Mouse (Mus musculus) gonadal fat pad, adult 2 months (tissue): Measurements from ENCODE around the gene Mcee. TPM values are rescaled to one million over a fixed set of nuclear protein-coding genes. Genes with fewer than 3 reads are reported as not detected.

Experiments
- DNase-seq: peaks from one replicate; pipeline ENCODE4 v3.0.0-alpha.2; 2012; ENCODE audit warnings: low read depth
- polyA plus RNA-seq: library from polyadenylated mRNA; depleted of rRNA; stranded (reverse); fragments of >200 nt; gene quantifications from 2 replicates; pipeline ENCODE4 v1.2.3, GENCODE M21; 2012; rRNA removed

Mcee gene
- polyA plus RNA-seq, 1 experiment, result 50.7 TPM

DNA sequence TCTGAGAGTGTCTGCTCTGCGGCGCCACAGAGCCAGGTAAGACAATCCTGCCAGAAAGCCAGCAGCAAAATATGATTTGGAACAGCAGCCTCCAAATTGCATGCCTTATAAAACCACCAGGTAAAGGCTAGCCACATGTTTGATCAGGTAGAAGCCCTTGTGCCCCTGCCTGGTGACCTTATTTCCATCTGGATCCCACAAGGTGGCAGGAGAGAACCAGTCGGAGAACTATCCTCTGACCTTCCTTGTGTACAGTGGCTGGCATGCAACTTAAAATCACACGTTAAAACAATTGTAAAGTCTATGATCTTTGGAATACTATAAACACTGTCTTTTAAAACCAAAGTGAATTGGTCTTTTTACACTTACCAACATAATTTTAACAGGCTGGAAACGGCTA is 32.5 kb downstream of the Mcee start:
- no peak for DNase-seq

DNA sequence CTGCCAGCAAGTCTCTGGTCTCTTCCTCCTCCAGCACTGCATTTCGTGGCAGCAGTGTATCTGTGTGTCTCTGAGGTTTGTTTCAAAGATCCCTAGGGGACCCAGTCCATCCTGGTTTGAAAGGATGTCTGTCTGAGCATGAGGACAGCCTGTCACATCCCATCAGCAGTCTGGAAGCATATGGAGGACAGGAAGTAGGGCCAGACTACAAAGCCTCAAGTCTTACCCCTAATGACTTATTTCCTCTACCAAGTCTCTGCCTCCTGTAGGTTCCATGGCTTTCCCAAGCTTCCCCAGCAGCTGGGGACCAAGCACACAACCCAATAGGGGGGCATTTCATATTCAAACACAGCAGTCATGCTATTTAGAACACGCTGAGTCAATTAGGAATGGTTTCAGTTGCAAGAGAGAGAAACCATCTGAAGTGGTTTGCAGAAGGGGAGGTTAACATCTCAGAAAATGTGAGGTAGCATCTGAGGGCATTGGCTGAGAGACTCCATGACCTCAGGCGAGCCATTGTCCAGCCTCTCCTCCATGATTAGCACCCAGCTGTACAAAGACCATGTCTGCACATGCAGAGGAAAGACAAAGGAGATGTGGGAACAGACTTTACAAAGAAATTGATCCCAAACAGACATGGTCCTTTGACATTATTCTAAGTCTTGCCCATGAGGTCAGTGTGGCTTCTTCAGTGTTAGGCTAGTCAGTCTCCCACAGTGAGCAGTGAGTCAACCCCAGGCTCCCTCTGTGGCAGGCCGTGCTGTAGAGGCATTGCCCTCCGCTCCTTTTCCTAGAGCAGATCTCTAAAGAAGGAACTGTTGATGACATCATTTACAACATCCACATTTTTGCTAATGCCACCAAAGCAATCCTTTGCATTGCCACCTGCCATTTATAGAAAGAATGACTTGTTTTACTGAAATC is 47.5 kb downstream of the Mcee start:
- DNase-seq, result no peak

DNA sequence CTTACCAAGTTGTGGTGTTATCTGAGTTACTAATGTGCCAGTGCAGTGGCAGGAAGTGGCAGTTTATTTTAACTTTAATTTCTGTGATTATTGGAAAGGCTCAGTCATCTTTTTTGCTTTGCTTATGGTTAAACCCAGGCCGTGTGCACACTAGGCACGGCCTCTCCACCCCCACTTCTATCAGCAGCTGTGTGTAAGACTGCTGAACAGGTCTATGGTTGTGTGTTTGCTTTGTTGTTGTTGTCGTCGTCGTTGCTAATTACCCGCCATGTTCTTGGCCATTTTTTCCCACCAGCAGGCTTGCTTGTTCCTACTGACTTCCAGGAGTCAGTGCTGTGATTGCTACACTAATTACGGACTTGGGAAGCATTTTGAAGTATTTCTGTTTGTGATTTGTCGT is 48.1 kb downstream of the Mcee start:
- no peak for DNase-seq

DNA sequence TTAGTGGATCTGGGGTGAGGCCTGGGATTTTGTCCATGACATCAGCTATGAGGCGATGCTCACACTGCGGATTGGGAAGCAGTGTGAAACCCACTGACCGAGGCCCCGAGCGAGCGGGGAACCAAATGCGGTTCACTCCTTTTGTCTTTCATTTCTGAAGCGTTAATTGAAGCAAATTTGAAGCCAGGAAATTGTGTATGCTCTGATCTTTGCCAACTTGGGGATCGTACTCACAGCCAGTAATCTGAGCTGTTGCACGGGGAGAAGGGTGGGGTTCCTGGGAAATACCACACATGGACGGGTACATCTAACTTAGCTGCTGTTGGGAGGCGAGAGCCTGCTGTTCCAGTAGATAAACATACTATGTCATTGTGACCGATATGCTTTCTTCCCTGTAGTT is 58.2 kb downstream of the Mcee start:
- DNase-seq, result no peak

DNA sequence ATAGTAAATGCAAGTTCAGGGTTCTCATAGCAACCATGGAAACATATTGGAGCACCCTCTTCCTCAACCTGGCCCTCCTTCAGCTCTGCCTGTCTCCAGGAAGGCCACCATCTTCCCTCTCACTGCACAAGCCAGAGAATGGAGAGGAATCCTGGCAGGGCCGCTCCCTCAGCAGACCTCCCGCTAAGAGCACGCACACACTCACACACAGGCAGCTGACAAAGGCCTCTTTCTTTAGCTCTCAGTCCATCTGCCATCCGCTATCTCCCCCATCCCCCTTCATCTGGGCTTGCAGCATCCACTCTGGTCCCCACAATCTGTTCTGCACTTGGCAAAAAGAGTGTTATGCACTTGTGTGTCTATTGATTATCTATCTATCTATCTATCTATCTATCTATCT is 59.0 kb downstream of the Mcee start:
- DNase-seq, result no peak

DNA sequence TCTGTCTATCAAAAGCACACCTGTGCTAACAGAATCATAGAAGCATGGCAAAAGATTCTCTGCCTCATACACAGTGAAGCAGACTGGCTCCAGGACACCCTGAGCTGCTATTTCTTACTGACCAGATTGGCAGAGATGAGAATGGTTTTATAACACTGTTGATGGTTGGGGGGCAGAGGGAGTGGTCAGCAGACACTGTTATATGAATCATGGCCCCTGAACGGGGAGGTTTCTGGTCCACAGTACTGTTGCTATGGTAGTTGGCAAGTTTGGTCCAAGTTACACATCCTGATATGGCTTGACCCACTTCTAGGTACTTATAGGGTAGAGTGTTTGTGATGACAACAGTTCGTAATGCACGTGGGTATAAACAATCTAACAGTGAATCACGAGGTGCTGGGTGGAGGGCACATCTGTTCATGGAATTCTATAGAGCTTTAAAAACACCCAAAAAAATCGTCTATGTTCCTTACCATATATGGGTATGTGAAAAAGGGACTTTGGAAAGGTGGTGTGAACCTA is 59.5 kb downstream of the Mcee start:
- no peak for DNase-seq

DNA sequence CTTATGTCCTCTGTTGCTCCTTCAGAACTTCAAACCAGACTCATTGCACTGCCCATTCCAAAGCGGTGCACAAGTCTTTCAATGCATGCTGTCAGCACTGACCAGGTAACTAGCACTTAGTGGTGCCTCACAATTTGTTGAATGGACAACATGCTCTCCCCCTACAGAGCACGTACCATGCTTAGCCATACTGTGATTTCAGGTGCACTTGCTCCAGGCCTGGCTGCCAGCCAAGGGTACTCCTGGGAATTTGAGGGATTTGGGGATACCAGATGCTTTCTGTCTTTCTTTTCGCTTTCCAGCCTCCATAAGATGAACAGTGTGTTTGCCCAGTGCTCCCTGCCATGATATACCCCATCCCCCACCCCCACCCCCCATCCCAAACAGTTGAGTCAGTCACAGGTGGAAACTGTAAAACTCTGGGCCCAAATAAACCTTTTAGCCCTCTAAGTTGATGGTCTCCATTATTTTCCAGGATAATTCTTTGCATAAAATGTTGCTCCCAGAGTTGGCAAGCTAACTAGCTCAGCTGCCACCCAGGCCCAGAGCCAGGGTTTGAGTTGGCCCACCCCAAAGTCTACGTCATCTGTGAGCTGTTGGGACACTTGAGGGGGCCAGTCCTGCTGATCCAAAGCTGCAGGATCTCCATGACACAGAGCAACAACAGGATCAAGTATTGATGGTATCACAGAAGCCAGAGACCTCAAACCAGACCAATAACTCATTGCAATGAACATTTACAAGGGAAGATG is 60.2 kb downstream of the Mcee start:
- DNase-seq, result no peak

DNA sequence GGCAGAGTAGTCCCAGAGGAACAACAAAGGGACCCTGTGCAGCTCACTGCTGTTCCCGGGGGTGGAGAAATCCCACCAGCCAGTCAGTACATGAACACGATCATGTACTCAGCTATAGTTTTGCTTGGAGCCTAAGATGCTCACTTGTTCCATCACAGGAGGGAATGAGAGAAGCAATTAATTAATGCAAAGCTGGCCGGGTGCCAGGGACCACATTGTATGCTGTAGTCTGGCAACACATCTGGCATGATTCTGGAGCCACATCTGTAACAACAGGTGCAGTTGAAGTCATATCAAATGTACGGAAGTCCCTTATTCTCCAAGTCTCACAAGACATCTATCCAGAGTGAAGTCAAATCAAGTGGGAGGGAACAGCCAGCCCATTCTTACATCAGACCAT is 63.8 kb downstream of the Mcee start:
- no peak for DNase-seq

DNA sequence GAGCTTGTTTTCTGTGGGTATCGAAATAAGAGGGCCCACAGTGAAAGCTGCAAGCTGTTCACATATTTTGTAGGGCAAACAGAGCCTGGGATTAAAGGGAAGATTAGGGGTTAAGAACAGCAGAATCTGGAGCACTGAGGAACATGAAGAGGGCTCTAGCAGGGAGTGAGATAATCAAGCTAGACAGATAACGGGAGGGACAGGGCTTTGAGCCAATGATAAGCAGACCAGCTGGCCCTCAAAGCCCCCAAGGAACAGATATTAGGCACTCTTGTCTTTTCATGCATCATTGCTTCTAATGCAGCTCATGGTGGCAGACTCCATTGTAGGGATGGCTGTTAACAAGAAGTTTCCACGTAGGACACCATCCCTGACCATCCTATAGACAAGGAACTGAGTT is 64.3 kb downstream of the Mcee start:
- DNase-seq, result no peak

DNA sequence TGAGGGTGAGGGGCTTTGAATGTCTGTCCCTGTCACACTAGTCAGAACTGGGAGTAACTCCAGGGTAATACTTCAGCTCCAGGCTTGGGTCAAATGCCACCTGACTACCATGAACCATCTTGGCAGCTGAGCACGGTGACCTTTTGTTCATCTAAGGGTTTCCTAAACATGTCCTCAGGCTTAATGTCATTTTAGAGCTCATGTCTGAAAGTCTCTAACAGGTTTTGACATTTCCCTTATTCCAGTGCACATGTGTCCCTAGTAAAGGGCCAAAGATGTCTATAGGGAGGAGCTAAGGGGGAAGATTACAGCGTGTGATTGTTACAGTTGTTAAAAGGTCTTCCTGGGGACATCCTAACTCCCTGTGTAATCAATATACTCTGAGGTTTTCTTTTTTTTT is 65.4 kb downstream of the Mcee start:
- no peak for DNase-seq

Other genes with a start within 250 kb of the Mcee start
- gene Trpm1, start 238.8 kb upstream of the Mcee start, polyA plus RNA-seq, result 0.58 and 1.4 TPM in 2 replicates
- gene Mtmr10, start 105.0 kb upstream of the Mcee start, polyA plus RNA-seq, result 9.1 and 10.4 TPM in 2 replicates
- 5.8 and 5.9 TPM in 2 replicates for gene Fan1, start 18.5 kb upstream of the Mcee start, polyA plus RNA-seq
- 1.00 and 1.4 TPM in 2 replicates for gene Mphosph10, start 339 bp upstream of the Mcee start, polyA plus RNA-seq
- 0.95 and 1.7 TPM in 2 replicates for gene Apba2, start 109.1 kb downstream of the Mcee start, polyA plus RNA-seq